Mouse (Mus musculus): ENCODE results near the gene Nrip2. TPM values are rescaled to one million over a fixed set of nuclear protein-coding genes. Genes with fewer than 3 reads are reported as not detected.

The Nrip2 gene
- polyA plus RNA-seq, 1 experiment from 2014 or later = 2.9 TPM

GRCm38 (mm10) chr6:128408544-128409125 is 9.5 kb downstream of the Nrip2 start:
- DNase-seq (ENCODE audit: extremely low spot score, low spot score) = no peak
- Histone ChIP-seq H3K36me3 (replicated peaks) (peaks cover 80% of the 10 kb centered on the region), H3K4me3 (no peak overlapping the region), H3K27ac (no peak overlapping the region), H3K27me3 (ENCODE audit: poor library complexity, severe bottlenecking) (no peaks in the 10 kb centered on the region), H3K9me3 (no peaks in the 10 kb centered on the region), H3K4me1 (no peaks in the 10 kb centered on the region)
- WGBS = 88% methylated on average over 7 of the region's 7 CpGs

- no peak for DNase-seq (ENCODE audit: extremely low spot score, low spot score)
- H3K9me3 ChIP-seq = no peaks in the 10 kb centered on the region
- H3K27me3 ChIP-seq (ENCODE audit: poor library complexity, severe bottlenecking) = no peaks in the 10 kb centered on the region
- H3K36me3 ChIP-seq (replicated peaks) = peaks cover 93% of the 10 kb centered on the region
- no peak overlapping the region for H3K4me3 ChIP-seq
- H3K27ac ChIP-seq = no peak overlapping the region
- H3K4me1 ChIP-seq = no peaks in the 10 kb centered on the region
- WGBS = 94% methylated on average over 13 of the region's 13 CpGs
Observed at GRCm38 (mm10) chr6:128410305-128410704, 11.2 kb downstream of the Nrip2 start.

- peak; percentile 76 for DNase-seq (ENCODE audit: extremely low spot score, low spot score)
- Histone ChIP-seq H3K9me3 (no peaks in the 10 kb centered on the region), H3K4me3 (no peak overlapping the region), H3K36me3 (replicated peaks) (peaks cover 95% of the 10 kb centered on the region), H3K27me3 (ENCODE audit: poor library complexity, severe bottlenecking) (no peaks in the 10 kb centered on the region), H3K4me1 (no peaks in the 10 kb centered on the region), H3K27ac (no peak overlapping the region)
- 13% methylated on average over 3 of the region's 3 CpGs for WGBS
Observed at GRCm38 (mm10) chr6:128411115-128411514, 12.0 kb downstream of the Nrip2 start.

- Histone ChIP-seq H3K36me3 (replicated peaks) (peaks cover 74% of the 10 kb centered on the region), H3K4me3 (no peak overlapping the region), H3K4me1 (no peaks in the 10 kb centered on the region), H3K27me3 (ENCODE audit: poor library complexity, severe bottlenecking) (no peaks in the 10 kb centered on the region), H3K9me3 (no peaks in the 10 kb centered on the region), H3K27ac (no peak overlapping the region)
- DNase-seq (ENCODE audit: extremely low spot score, low spot score) = no peak
- WGBS = 94% methylated on average over 5 of the region's 5 CpGs
Observed at GRCm38 (mm10) chr6:128416169-128416568, 17.1 kb downstream of the Nrip2 start.

- DNase-seq (ENCODE audit: extremely low spot score, low spot score) = no peak
- WGBS = 91% methylated on average over 1 of the region's 1 CpGs
- H3K4me1 ChIP-seq = no peaks in the 10 kb centered on the region
- no peak overlapping the region for H3K27ac ChIP-seq
- peaks cover 60% of the 10 kb centered on the region for H3K36me3 ChIP-seq (replicated peaks)
- H3K9me3 ChIP-seq = no peaks in the 10 kb centered on the region
- H3K4me3 ChIP-seq = no peak overlapping the region
- H3K27me3 ChIP-seq (ENCODE audit: poor library complexity, severe bottlenecking) = no peaks in the 10 kb centered on the region
Observed at GRCm38 (mm10) chr6:128418076-128418475, 19.0 kb downstream of the Nrip2 start.

- DNase-seq (ENCODE audit: extremely low spot score, low spot score) = no peak
- peaks cover 36% of the 10 kb centered on the region for H3K36me3 ChIP-seq (replicated peaks)
- WGBS = 94% methylated on average over 2 of the region's 2 CpGs
- H3K27me3 ChIP-seq (ENCODE audit: poor library complexity, severe bottlenecking) = no peaks in the 10 kb centered on the region
- H3K4me1 ChIP-seq = peaks cover 10% of the 10 kb centered on the region
- no peaks in the 10 kb centered on the region for H3K9me3 ChIP-seq
- H3K27ac ChIP-seq = no peak overlapping the region
- H3K4me3 ChIP-seq = no peak overlapping the region
Observed at GRCm38 (mm10) chr6:128421036-128421435, 21.9 kb downstream of the Nrip2 start.

- H3K4me1 ChIP-seq = peaks cover 10% of the 10 kb centered on the region
- 95% methylated on average over 3 of the region's 3 CpGs for WGBS
- no peak overlapping the region for H3K4me3 ChIP-seq
- H3K27me3 ChIP-seq (ENCODE audit: poor library complexity, severe bottlenecking) = no peaks in the 10 kb centered on the region
- H3K9me3 ChIP-seq = no peaks in the 10 kb centered on the region
- no peak overlapping the region for H3K27ac ChIP-seq
- DNase-seq (ENCODE audit: extremely low spot score, low spot score) = no peak
- H3K36me3 ChIP-seq (replicated peaks) = peaks cover 35% of the 10 kb centered on the region
Observed at GRCm38 (mm10) chr6:128421480-128421879, 22.4 kb downstream of the Nrip2 start.

- 53% methylated on average over 15 of the region's 16 CpGs for WGBS
- no peak for DNase-seq (ENCODE audit: extremely low spot score, low spot score)
- Histone ChIP-seq H3K27me3 (ENCODE audit: poor library complexity, severe bottlenecking) (no peaks in the 10 kb centered on the region), H3K4me1 (peaks cover 10% of the 10 kb centered on the region), H3K9me3 (no peaks in the 10 kb centered on the region), H3K27ac (peak overlapping the region; percentile 99), H3K4me3 (peak overlapping the region; percentile 72), H3K36me3 (replicated peaks) (peaks cover 42% of the 10 kb centered on the region)
Observed at GRCm38 (mm10) chr6:128423496-128424268, 24.6 kb downstream of the Nrip2 start.

DNA sequence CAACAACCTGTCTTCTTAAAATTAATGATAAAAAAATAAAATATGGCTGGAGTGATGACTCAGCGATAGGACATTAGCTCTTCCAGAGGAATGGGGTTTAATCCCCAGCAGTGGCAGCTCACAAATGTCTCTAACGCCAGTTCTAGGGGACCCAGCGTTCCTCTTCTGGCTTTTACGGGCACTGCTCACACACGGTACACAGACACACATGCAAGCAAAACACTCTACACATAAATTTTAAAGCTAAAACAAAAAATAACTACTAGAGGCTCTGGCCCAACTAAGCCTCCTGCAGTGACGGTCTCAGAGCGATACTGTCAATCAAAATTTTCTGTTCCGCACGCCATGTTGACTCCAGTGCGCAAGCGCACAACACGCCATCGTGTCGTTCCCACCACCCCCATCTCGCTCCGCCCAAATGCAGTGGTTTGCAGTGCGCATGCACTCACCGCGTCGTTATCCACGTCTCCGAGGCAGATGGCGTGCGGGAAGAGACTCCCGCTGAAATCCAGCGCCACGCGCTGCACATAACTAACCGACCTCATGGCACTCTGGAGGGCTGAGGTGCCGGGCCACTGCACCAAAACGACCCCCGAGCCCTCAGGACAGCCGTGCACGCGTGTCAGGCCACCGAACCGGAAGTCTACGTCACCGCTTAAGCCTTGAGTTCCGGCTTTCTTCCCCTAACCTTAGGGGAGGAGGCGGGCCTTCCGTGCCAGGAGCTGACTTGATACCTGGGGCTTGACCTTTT is 25.3 kb downstream of the Nrip2 start, which contains the start of gene Itfg2:
TSS of gene Itfg2 (minus strand) at position 663 of the 751 bp plus-strand sequence.
- H3K27me3 ChIP-seq (ENCODE audit: poor library complexity, severe bottlenecking) = no peaks in the 10 kb centered on the region
- peak within 1 kb of the TSS; percentile 72 for H3K4me3 ChIP-seq
- peaks cover 10% of the 10 kb centered on the region for H3K4me1 ChIP-seq
- peaks cover 46% of the 10 kb centered on the region for H3K36me3 ChIP-seq (replicated peaks)
- H3K27ac ChIP-seq = peak within 1 kb of the TSS; percentile 99
- WGBS = under 1% methylated on average over 42 of the region's 42 CpGs
- DNase-seq (ENCODE audit: extremely low spot score, low spot score) = peak; percentile 94
- no peaks in the 10 kb centered on the region for H3K9me3 ChIP-seq

GRCm38 (mm10) chr6:128425046-128425445 is 25.9 kb downstream of the Nrip2 start:
- H3K36me3 ChIP-seq (replicated peaks) = peaks cover 46% of the 10 kb centered on the region
- DNase-seq (ENCODE audit: extremely low spot score, low spot score) = no peak
- peak overlapping the region; percentile 72 for H3K4me3 ChIP-seq
- peaks cover 10% of the 10 kb centered on the region for H3K4me1 ChIP-seq
- H3K27me3 ChIP-seq (ENCODE audit: poor library complexity, severe bottlenecking) = no peaks in the 10 kb centered on the region
- 21% methylated on average over 9 of the region's 9 CpGs for WGBS
- no peaks in the 10 kb centered on the region for H3K9me3 ChIP-seq
- peak overlapping the region; percentile 99 for H3K27ac ChIP-seq

- Histone ChIP-seq H3K27ac (no peak overlapping the region), H3K4me1 (peaks cover 10% of the 10 kb centered on the region), H3K9me3 (no peaks in the 10 kb centered on the region), H3K27me3 (ENCODE audit: poor library complexity, severe bottlenecking) (no peaks in the 10 kb centered on the region), H3K36me3 (replicated peaks) (peaks cover 57% of the 10 kb centered on the region), H3K4me3 (no peak overlapping the region)
- DNase-seq (ENCODE audit: extremely low spot score, low spot score) = no peak
- WGBS = 87% methylated on average over 5 of the region's 5 CpGs
Observed at GRCm38 (mm10) chr6:128427571-128427970, 28.5 kb downstream of the Nrip2 start.

DNA sequence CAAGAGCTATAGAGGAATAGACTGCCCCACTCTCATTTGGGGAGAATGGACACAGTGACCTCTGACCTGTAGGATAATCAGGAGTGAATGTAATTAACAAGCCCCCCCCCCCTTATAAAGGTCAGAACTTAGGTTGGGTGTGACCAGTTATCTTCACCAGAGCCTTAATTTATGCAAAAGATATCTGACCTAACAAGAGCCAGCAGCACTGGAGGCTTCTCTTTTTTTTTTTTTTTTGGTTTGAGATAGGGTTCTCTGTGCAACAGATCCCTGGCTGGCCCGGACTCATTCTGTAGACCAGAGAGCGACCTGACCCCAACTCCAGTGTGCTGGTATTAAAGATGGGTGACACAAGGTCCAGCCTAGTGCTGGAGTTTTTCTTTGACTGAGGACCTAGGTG is 30.2 kb downstream of the Nrip2 start:
- Histone ChIP-seq H3K27me3 (ENCODE audit: poor library complexity, severe bottlenecking) (no peaks in the 10 kb centered on the region), H3K4me1 (peaks cover 4% of the 10 kb centered on the region), H3K4me3 (no peak overlapping the region), H3K36me3 (replicated peaks) (peaks cover 74% of the 10 kb centered on the region), H3K27ac (no peak overlapping the region), H3K9me3 (no peaks in the 10 kb centered on the region)
- 87% methylated on average over 2 of the region's 2 CpGs for WGBS
- DNase-seq (ENCODE audit: extremely low spot score, low spot score) = no peak

DNA sequence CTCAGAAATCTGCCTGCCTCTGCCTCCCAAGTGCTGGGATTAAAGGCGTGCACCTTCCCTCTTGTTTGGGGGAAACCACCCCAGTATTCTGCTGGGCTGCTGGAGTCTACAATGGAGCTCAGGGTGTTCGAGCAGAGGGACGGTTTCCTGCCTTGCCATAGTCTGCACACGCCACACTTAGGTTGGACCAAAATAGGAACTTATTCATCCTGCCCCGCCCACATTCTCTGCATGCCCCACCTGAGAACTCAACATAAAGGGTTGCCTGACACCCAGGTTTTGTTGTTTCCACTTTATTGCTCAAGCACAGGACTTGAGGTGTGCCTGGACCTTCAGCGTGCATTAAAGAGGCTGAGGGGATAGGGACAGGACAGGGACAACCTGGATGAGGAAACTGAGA is 30.7 kb downstream of the Nrip2 start:
- H3K4me3 ChIP-seq = no peak overlapping the region
- H3K9me3 ChIP-seq = no peaks in the 10 kb centered on the region
- no peaks in the 10 kb centered on the region for H3K27me3 ChIP-seq (ENCODE audit: poor library complexity, severe bottlenecking)
- peaks cover 80% of the 10 kb centered on the region for H3K36me3 ChIP-seq (replicated peaks)
- 93% methylated on average over 6 of the region's 6 CpGs for WGBS
- no peak overlapping the region for H3K27ac ChIP-seq
- no peak for DNase-seq (ENCODE audit: extremely low spot score, low spot score)
- peaks cover 4% of the 10 kb centered on the region for H3K4me1 ChIP-seq
